Mouse (Mus musculus): ENCODE measurements around the gene Thy1.

DNA sequence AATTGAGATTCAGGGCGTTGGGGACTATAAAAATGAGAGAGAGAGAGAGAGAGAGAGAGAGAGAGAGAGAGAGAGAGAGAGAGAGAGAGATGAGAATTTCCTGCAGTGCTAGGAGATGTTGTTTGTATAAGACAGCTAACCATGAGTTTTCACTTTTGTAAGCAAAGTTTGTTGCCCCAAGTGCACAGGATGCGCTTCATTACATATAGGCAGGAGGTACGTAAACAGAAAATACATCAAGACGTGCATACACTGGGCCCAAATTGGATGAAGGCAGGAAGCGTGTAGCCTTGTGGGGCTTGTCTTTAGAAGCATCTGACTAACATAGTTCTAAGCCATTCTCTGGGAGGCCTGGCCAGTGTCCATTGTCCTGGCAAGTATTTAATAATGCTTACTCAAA is 25.3 kb upstream of the Thy1 start:
- no peak for TF ChIP-seq CTCF (IDR thresholded peaks at IDR 0.05; ENCODE audit: control insufficient read depth, insufficient read depth, insufficient read length)
- TF ChIP-seq MYOD1 (IDR thresholded peaks at IDR 0.05; ENCODE audit: control insufficient read depth, insufficient read length, low read depth) = no peak
- TF ChIP-seq MAX (IDR thresholded peaks at IDR 0.05) = no peak
- TF ChIP-seq USF1 (IDR thresholded peaks at IDR 0.05; ENCODE audit: low read depth) = no peak
